Mouse (Mus musculus) intestine, postnatal 0 days (tissue): ENCODE data around the gene Zyg11b. TPM values are rescaled to one million over a fixed set of nuclear protein-coding genes. Genes with fewer than 3 reads are reported as not detected.

ENCODE experiments used
- ATAC-seq: fragments of 200-750 bp; cut with Nextera tagmentation; 2 replicates; pipeline ENCODE4 v1.8.0; 2017; ENCODE audit warnings: mild to moderate bottlenecking, moderate TSS enrichment, moderate library complexity
- H3K27ac ChIP-seq: fragments of 300-500 bp; sonication (generic); 2 replicates; pipeline ENCODE4 v1.5.1; 2014; ENCODE audit warnings: mild to moderate bottlenecking, low read depth, low read length, moderate library complexity
- H3K27me3 ChIP-seq: fragments of 300-500 bp; sonication (generic); replicated peaks from 2 replicates; pipeline ENCODE4 v1.6.1; 2014; ENCODE audit warnings: low read length, mixed read lengths; ENCODE audit not compliant: control insufficient read depth, insufficient read depth
- H3K36me3 ChIP-seq: fragments of 300-500 bp; sonication (generic); 2 replicates; pipeline ENCODE4 v1.6.1; 2014; ENCODE audit warnings: mild to moderate bottlenecking, moderate library complexity; ENCODE audit not compliant: control insufficient read depth, insufficient read depth
- H3K4me1 ChIP-seq: fragments of 300-500 bp; sonication (generic); replicated peaks from 2 replicates; pipeline ENCODE4 v1.6.1; 2014; ENCODE audit warnings: antibody characterized with exemption, low read length, mixed read lengths; ENCODE audit not compliant: control insufficient read depth, insufficient read depth
- H3K4me2 ChIP-seq: fragments of 300-500 bp; sonication (generic); replicated peaks from 2 replicates; pipeline ENCODE4 v1.6.1; 2014; ENCODE audit warnings: low read depth, mild to moderate bottlenecking, moderate library complexity
- H3K4me3 ChIP-seq: fragments of 300-500 bp; sonication (generic); 2 replicates; pipeline ENCODE4 v1.5.1; 2014; ENCODE audit warnings: low read depth, low read length
- H3K9ac ChIP-seq: fragments of 300-500 bp; sonication (generic); 2 replicates; pipeline ENCODE4 v1.6.1; 2014; ENCODE audit warnings: mild to moderate bottlenecking, low read depth, low read length
- H3K9me3 ChIP-seq: fragments of 300-500 bp; sonication (generic); 2 replicates; pipeline ENCODE4 v1.6.1; 2016; ENCODE audit warnings: mixed run types; ENCODE audit not compliant: control insufficient read depth
- CTCF ChIP-seq: sonication (generic); IDR thresholded peaks from 2 replicates; pipeline ENCODE4 v1.5.1; 2016; ENCODE audit warnings: low read depth, mild to moderate bottlenecking, control low read depth, antibody characterized with exemption, moderate library complexity
- WGBS: fragments of 180-500 bp; shearing (Covaris S2); extraction: QIAGEN DNeasy Blood & Tissue Kit; methylation state at CpG from one replicate; pipeline ENCODE4 v1.1.7; 2014; 5-methylcytosine and 5-hydroxymethylcytosine counted together
- polyA plus RNA-seq: library from polyadenylated mRNA; unstranded; fragments of >200 nt; fragmentation: Nextera tagmentation; extraction: Ambion mirVana; gene quantifications from 2 replicates; pipeline ENCODE4 v1.2.1, GENCODE M21; 2015

The Zyg11b gene
- polyA plus RNA-seq, 1 experiment from 2014 or later: 4.0 TPM

DNA sequence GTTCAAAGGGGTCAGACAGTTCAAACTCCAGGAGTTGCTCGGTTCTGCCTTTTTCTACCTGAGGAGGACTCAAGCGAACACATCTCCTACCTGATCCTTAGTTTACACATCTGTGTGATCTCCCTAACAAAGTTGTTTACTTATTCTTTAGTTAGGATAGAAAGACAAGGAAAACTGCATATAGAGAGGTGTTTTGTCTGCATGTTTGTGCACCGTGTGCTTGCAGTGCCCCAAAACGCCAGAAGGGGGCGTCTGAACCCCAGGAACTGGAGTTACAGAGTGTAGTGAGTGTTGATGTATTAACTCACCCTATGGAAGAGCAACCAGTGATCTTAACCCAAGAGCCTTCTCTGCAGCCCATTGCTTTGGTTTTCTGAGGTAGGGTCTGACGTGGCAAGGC, 18.9 kb upstream of the Zyg11b start:
- TF ChIP-seq CTCF: peak; percentile 56; the same call in 1 of the 2 replicates
- Histone ChIP-seq H3K4me3 (no peak overlapping the region), H3K9me3 (no peaks in the 10 kb centered on the region), H3K4me1 (no peaks in the 10 kb centered on the region), H3K4me2 (no peak overlapping the region), H3K9ac (no peak overlapping the region), H3K27me3 (no peaks in the 10 kb centered on the region), H3K27ac (no peak overlapping the region), H3K36me3 (no peaks in the 10 kb centered on the region)
- WGBS: 80% methylated on average over 6 of the region's 6 CpGs
- ATAC-seq: no peak

DNA sequence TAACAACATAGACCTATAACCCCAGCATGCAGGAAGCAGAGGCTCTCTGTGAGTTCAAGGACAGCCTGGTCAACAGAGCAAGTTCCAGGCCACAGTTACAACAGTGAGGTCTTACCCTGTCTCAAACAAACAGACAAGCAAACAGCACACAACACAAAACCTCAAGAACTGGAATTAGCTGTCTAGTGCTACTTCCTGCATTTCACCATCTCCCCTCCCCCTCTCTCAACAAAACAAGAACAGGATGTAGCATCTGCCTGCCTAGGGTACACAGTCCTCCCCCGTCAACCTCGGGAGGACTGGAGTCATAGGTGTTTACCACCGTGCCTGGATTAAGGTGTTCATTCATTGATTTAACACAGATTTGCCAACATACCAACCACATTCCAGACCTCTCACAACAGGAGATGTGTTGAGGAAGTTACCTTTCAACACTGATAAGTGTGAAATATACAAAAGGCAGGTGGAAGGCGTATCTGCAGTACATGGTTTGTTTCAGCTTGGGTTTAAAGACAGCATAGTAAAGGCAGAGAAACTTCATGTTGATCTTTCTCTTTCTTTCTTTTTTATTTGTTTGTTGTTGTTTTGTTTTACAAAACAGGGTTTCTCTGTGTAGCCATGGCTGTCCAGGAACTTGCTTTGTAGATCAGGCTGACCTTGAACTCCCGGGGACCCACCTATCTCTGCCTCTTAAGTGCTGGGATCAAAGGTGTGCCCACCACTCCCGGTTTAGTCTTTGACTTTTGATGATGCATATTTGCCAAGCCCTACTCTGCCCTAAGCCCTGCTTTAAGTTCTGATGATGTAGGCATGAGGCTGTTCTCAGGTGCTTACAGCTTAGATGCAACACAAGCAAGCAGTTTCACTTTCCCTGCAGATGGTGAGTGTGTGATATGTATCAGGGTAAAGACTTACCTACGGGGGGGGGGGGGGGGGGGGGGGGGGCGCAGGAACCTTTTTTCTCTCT, 18.0 kb upstream of the Zyg11b start:
- no peaks in the 10 kb centered on the region for H3K9me3 ChIP-seq
- no peaks in the 10 kb centered on the region for H3K4me1 ChIP-seq
- no peak overlapping the region for H3K9ac ChIP-seq
- no peak overlapping the region for H3K27ac ChIP-seq
- no peak for TF ChIP-seq CTCF
- no peaks in the 10 kb centered on the region for H3K36me3 ChIP-seq
- ATAC-seq: peak; percentile 48
- no peak overlapping the region for H3K4me2 ChIP-seq
- H3K27me3 ChIP-seq: no peaks in the 10 kb centered on the region
- 43% methylated on average over 7 of the region's 8 CpGs for WGBS
- H3K4me3 ChIP-seq: no peak overlapping the region

DNA sequence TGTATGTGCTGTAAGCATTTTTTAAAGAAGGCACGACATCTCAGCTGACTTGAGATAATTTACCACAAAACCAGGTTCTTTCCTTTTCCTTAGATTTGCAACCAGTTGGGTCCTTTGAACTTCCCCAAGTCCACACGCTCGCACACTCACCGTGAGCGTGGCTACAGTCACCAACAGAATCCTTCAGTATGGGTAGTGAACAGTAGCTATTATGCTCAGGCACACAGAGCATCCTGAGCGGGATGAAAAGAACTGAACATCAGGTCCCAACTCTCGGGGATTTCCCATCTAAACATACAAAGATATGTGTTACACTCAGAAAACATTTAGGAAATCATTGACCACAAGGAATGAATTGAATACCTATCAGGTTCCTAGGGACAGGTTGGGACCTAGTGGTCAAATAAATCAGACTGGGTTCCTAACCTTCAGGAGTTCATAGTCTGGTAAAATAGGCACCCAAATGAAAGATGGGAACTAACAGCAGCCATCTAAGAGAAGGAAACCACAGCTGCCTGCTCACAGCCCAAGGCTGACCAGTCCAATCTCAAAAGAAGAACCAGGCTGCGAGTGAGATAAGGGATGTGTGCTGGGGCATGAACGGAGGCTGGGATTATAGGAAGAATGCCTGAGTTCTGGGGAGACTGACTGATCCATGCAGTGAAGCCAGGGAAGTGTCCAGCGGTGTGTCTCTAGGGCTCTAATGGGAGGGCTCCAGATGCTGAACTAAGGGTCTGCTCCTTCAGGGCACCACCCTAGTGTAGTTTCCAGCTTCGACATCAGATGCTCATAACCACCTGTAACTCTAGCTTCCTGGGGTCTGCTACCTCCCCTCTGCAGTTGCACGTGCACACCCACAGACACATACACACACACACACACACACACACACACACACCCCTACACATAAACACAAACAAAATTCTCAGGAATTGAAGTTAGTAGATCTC, 17.0 kb upstream of the Zyg11b start:
- Histone ChIP-seq H3K4me1 (no peaks in the 10 kb centered on the region), H3K9me3 (no peaks in the 10 kb centered on the region), H3K36me3 (no peaks in the 10 kb centered on the region), H3K9ac (no peak overlapping the region), H3K4me3 (no peak overlapping the region), H3K27ac (no peak overlapping the region), H3K4me2 (no peak overlapping the region), H3K27me3 (no peaks in the 10 kb centered on the region)
- no peak for TF ChIP-seq CTCF
- no peak for ATAC-seq
- WGBS: 69% methylated on average over 12 of the region's 12 CpGs

DNA sequence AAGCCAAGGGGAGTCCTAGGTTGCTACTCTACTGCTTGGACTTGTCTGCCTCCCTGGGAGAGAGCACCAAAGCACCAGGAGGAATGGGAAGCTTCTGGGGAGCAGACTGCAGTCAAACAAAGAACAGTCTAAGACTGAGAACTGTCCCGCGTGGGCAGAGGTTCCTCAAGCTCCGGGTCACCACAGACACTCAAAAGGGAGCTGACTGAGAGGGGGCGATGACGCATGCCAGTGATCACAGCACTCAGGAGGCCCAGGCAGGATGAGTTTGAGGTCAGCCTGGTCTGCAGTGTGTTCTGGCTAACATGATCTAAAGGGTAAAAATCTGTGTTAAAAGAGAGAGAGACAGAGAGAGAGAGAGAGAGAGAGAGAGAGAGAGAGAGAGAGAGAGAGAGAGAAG, 13.1 kb upstream of the Zyg11b start:
- H3K4me2 ChIP-seq: no peak overlapping the region
- WGBS: 56% methylated on average over 5 of the region's 5 CpGs
- no peak overlapping the region for H3K9ac ChIP-seq

DNA sequence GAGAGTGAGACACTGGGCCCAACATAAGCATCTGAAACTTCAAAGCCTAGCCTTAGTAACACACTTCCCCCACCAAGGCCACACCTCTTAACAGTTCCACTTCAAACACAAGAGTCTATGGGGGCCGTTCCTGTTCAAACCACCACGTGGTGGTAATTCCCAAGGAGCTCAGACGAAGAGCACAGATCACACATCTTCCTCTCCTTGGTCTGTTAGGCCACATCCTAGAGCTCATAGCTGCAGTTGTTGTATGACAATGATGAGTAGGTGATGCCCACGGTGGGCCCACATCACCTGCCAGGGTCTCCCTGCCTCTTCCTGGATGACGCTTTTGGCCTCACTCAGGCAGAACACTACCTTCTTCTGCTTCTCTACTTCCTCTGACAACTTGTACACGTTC, 9.8 kb upstream of the Zyg11b start:
- no peaks in the 10 kb centered on the region for H3K36me3 ChIP-seq
- no peak for TF ChIP-seq CTCF
- H3K9ac ChIP-seq: no peak overlapping the region
- H3K27me3 ChIP-seq: no peaks in the 10 kb centered on the region
- no peak for ATAC-seq
- H3K4me3 ChIP-seq: no peak overlapping the region
- no peaks in the 10 kb centered on the region for H3K4me1 ChIP-seq
- 0 out of 2 replicates have a peak, but pooled peaks cover 4% of the 10 kb centered on the region for H3K9me3 ChIP-seq
- no peak overlapping the region for H3K4me2 ChIP-seq
- no peak overlapping the region for H3K27ac ChIP-seq
- WGBS: 71% methylated on average over 6 of the region's 6 CpGs

More for the DNA sequence above, 13.1 kb upstream of the Zyg11b start:
- no peaks in the 10 kb centered on the region for H3K4me1 ChIP-seq
- no peak overlapping the region for H3K4me3 ChIP-seq
- H3K36me3 ChIP-seq: no peaks in the 10 kb centered on the region
- TF ChIP-seq CTCF: no peak
- H3K27me3 ChIP-seq: no peaks in the 10 kb centered on the region
- H3K27ac ChIP-seq: no peak overlapping the region
- no peak for ATAC-seq
- no peaks in the 10 kb centered on the region for H3K9me3 ChIP-seq
